Comparison of ENCODE assay signal across 27 mouse cellular contexts in genomic region chr6:144511925-144512324, GRCm38 (mm10).
DNase-seq lines count a peak whose midpoint lies in the region; ATAC-seq lines count a peak whose summit lies in the region.
"Had no signal": no experiment of that assay in that cellular context is flagged by ENCODE, and none has a peak within 500 bp of the region (broad histone marks: within the 10 kb centered on the region; RNA-seq: fewer than 3 reads in every experiment).

No protein-coding gene starts in this region.

- H3K4me3 ChIP-seq in forebrain, embryonic 16.5 days (replicated peaks; ENCODE audit: low read length) = no peak overlapping the region
- H3K4me3 ChIP-seq in forebrain, embryonic 12.5 days (replicated peaks) = no peak overlapping the region
- H3K4me3 ChIP-seq in neural tube, embryonic 11.5 days (ENCODE audit: low read depth, low read length) = no peak overlapping the region
- no peak overlapping the region for H3K4me3 ChIP-seq in neural tube, embryonic 15.5 days (replicated peaks)
- H3K4me3 ChIP-seq: embryonic facial prominence, embryonic 12.5 days; embryonic facial prominence, embryonic 15.5 days; heart, embryonic 12.5 days; heart, embryonic 15.5 days; hindbrain, embryonic 10.5 days; hindbrain, embryonic 13.5 days; intestine, embryonic 15.5 days had no signal

- H3K9ac ChIP-seq in forebrain, embryonic 16.5 days (replicated peaks; ENCODE audit: low read depth, low read length) = no peak overlapping the region
- H3K9ac ChIP-seq in forebrain, embryonic 12.5 days = no peak overlapping the region
- no peak overlapping the region for H3K9ac ChIP-seq in neural tube, embryonic 11.5 days (ENCODE audit: low read length)
- H3K9ac ChIP-seq in neural tube, embryonic 15.5 days (replicated peaks) = no peak overlapping the region
- H3K9ac ChIP-seq: embryonic facial prominence, embryonic 12.5 days; embryonic facial prominence, embryonic 15.5 days; heart, embryonic 12.5 days; heart, embryonic 15.5 days; hindbrain, embryonic 13.5 days; intestine, embryonic 15.5 days had no signal

- no peaks in the 10 kb centered on the region for H3K27me3 ChIP-seq in forebrain, embryonic 16.5 days (replicated peaks; ENCODE audit: control insufficient read depth, insufficient read depth, low read length)
- no peaks in the 10 kb centered on the region for H3K27me3 ChIP-seq in forebrain, embryonic 12.5 days
- no peaks in the 10 kb centered on the region for H3K27me3 ChIP-seq in neural tube, embryonic 11.5 days (ENCODE audit: control insufficient read depth, insufficient read depth, low read length)
- 0 out of 2 replicates have a peak, but pooled peaks cover 5% of the 10 kb centered on the region for H3K27me3 ChIP-seq in neural tube, embryonic 15.5 days (replicated peaks)
- H3K27me3 ChIP-seq: embryonic facial prominence, embryonic 12.5 days; embryonic facial prominence, embryonic 15.5 days; heart, embryonic 12.5 days; heart, embryonic 15.5 days; intestine, embryonic 15.5 days had no signal

- peak; percentile 47 for ATAC-seq in forebrain, embryonic 16.5 days
- no peak for ATAC-seq in forebrain, embryonic 12.5 days (ENCODE audit: low FRiP score)
- peak; percentile 53; the same call in 1 of the 2 replicates for ATAC-seq in neural tube, embryonic 11.5 days (ENCODE audit: insufficient read depth, low FRiP score, low TSS enrichment)
- ATAC-seq in neural tube, embryonic 15.5 days (ENCODE audit: low FRiP score) = no peak
- ATAC-seq: activated CD4-positive, CD25-positive, alpha-beta regulatory T cell, adult 4 months; hindbrain, embryonic 16.5 days; intestine, embryonic 15.5 days had no signal

- no peaks in the 10 kb centered on the region for H3K36me3 ChIP-seq in forebrain, embryonic 16.5 days (ENCODE audit: control insufficient read depth, insufficient read depth)
- no peaks in the 10 kb centered on the region for H3K36me3 ChIP-seq in forebrain, embryonic 12.5 days (replicated peaks)
- no peaks in the 10 kb centered on the region for H3K36me3 ChIP-seq in neural tube, embryonic 11.5 days (ENCODE audit: control insufficient read depth, insufficient read depth, low read length)
- H3K36me3 ChIP-seq in neural tube, embryonic 15.5 days = no peaks in the 10 kb centered on the region
- H3K36me3 ChIP-seq: embryonic facial prominence, embryonic 12.5 days; embryonic facial prominence, embryonic 15.5 days; heart, embryonic 12.5 days; heart, embryonic 15.5 days; hindbrain, embryonic 10.5 days; hindbrain, embryonic 13.5 days; intestine, embryonic 15.5 days had no signal

- no peaks in the 10 kb centered on the region for H3K9me3 ChIP-seq in forebrain, embryonic 16.5 days (ENCODE audit: control insufficient read depth, low read length)
- H3K9me3 ChIP-seq in forebrain, embryonic 12.5 days = no peaks in the 10 kb centered on the region
- H3K9me3 ChIP-seq in neural tube, embryonic 11.5 days (ENCODE audit: control insufficient read depth, low read length) = no peaks in the 10 kb centered on the region
- H3K9me3 ChIP-seq in neural tube, embryonic 15.5 days (replicated peaks) = no peaks in the 10 kb centered on the region
- H3K9me3 ChIP-seq: embryonic facial prominence, embryonic 12.5 days; embryonic facial prominence, embryonic 15.5 days; heart, embryonic 12.5 days; heart, embryonic 15.5 days; hindbrain, embryonic 10.5 days; hindbrain, embryonic 13.5 days; intestine, embryonic 15.5 days had no signal

- 42% methylated on average over 7 of the region's 7 CpGs for WGBS in forebrain, embryonic 16.5 days
- WGBS in forebrain, embryonic 12.5 days = 71% methylated on average over 7 of the region's 7 CpGs
- WGBS in neural tube, embryonic 11.5 days = 48% methylated on average over 7 of the region's 7 CpGs
- 40% methylated on average over 7 of the region's 7 CpGs for WGBS in neural tube, embryonic 15.5 days

- H3K4me2 ChIP-seq in forebrain, embryonic 16.5 days (ENCODE audit: low read length) = no peak overlapping the region
- H3K4me2 ChIP-seq in forebrain, embryonic 12.5 days = no peak overlapping the region
- no peak overlapping the region for H3K4me2 ChIP-seq in neural tube, embryonic 11.5 days (ENCODE audit: low read depth)
- no peak overlapping the region for H3K4me2 ChIP-seq in neural tube, embryonic 15.5 days
- H3K4me2 ChIP-seq: embryonic facial prominence, embryonic 12.5 days; embryonic facial prominence, embryonic 15.5 days; heart, embryonic 12.5 days; heart, embryonic 15.5 days; hindbrain, embryonic 13.5 days; intestine, embryonic 15.5 days had no signal

- DNase-seq in embryo, embryonic 10.5 days (ENCODE audit: low spot score) = peak; percentile 17
- DNase-seq in embryo, embryonic 9.5 days (ENCODE audit: extremely low spot score) = no peak
- DNase-seq in neural tube, embryonic 11.5 days (ENCODE audit: low spot score) = no peak
- no peak for DNase-seq in adrenal gland, postnatal 10 days
- DNase-seq: adrenal gland, adult 8-10 months; adrenal gland, postnatal 36 days; cerebellum, adult 11-12 months; cerebellum, adult 8-10 months; cerebellum, postnatal 10 days; cerebellum, postnatal 36 days; gastrocnemius, postnatal 10 days; gastrocnemius, postnatal 36 days; heart, postnatal 10 days; heart, postnatal 36 days; kidney, adult 11 months had no signal

- H3K4me1 ChIP-seq in forebrain, embryonic 16.5 days (replicated peaks; ENCODE audit: control insufficient read depth, insufficient read depth, low read length) = peaks cover 13% of the 10 kb centered on the region; the same call in 1 of the 2 replicates
- peaks cover 12% of the 10 kb centered on the region; the same call in 1 of the 2 replicates for H3K4me1 ChIP-seq in forebrain, embryonic 12.5 days
- H3K4me1 ChIP-seq in neural tube, embryonic 11.5 days (ENCODE audit: control insufficient read depth, insufficient read depth, low read length) = no peaks in the 10 kb centered on the region
- no peaks in the 10 kb centered on the region for H3K4me1 ChIP-seq in neural tube, embryonic 15.5 days

- no peak overlapping the region for H3K27ac ChIP-seq in forebrain, embryonic 16.5 days (ENCODE audit: low read length)
- H3K27ac ChIP-seq in forebrain, embryonic 12.5 days = no peak overlapping the region
- no peak overlapping the region for H3K27ac ChIP-seq in neural tube, embryonic 11.5 days (ENCODE audit: low read depth, low read length)
- H3K27ac ChIP-seq in neural tube, embryonic 15.5 days (replicated peaks) = no peak overlapping the region
- H3K27ac ChIP-seq: embryonic facial prominence, embryonic 12.5 days; embryonic facial prominence, embryonic 15.5 days; heart, embryonic 15.5 days; hindbrain, embryonic 10.5 days; hindbrain, embryonic 13.5 days; intestine, embryonic 15.5 days had no signal

Comparison
In these comparisons a context has a peak if more than half of its experiments do, and no peak if none do; other contexts are left out.
1. ATAC-seq: peak in forebrain, embryonic 16.5 days (single experiment) and neural tube, embryonic 11.5 days (single experiment); none in forebrain, embryonic 12.5 days (single experiment) and neural tube, embryonic 15.5 days (single experiment).